Mouse (Mus musculus) NIH3T3 (cell line): ENCODE data around the gene Olfr598.
"Not testable (repeated sequence)": the region's sequence is repeated elsewhere in the genome, so short reads cannot be mapped to it uniquely, and the experiment has no call there.

Source experiments
- DNase-seq: peaks from one replicate; pipeline ENCODE4 v3.0.0-alpha.2; 2012; ENCODE audit warnings: low read depth

Gene Olfr598

DNA sequence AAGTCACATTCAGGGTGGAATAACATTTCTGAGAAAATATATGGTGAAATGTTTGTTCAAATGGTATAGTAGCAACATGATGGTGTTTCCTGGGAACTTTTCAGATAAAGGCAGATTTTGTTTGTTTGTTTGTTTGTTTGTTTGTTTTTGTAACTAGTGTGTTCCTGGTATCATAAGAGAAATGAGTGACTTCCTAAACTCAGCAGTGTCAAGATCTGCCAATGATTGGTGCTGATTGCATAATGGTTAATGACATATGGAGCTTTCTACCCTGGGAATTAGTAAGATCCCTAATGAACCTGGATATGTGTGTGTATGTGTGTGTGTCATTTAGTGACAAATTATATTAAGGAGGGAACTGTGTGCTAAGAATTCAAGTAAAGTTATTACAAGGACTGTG lies at the start of gene Olfr598:
TSS of gene Olfr598 (plus strand) at position 301 of the 400 bp plus-strand sequence.
- no peak for DNase-seq

DNA sequence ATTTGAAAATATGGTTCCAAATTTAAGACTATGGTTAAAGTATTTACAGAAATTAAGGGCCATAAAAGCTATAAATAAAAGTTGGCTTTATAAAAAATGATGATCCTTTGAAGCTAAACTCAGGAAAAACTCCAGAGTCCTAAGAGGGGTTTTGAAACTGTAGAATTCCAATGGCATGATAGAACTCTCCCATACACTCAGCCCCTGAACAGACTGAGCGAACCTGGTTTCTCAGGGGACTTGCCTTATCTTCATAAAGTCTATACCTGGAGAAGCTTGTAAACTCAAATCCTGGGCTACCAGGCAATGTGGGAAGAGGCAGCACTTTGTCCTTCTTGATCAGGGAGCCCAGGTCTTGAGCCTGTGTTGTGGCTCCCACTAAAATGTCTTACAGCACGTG lies 18.0 kb upstream of the Olfr598 start, which contains the start of gene Olfr596:
TSS of gene Olfr596 (plus strand) at position 301 of the 400 bp plus-strand sequence.
- not testable (repeated sequence) for DNase-seq

DNA sequence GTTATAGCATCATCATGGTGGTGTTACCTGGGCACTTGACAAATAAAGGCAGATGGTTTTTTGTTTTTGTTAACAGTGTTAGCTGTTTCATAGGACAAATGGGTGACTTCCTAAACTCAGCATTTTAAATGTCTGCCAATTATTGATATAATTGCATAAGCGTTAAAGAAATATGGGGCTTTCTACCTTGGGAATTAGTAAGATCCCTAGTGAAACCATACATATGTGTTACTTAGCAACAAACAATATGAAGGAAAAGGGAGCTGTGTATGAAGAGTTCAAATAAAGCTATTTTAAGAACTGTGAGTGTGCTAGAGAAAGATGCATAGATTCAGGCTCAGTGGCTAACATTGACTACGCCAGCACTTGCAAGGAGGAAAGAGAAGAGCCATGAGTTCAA lies 7.4 kb upstream of the Olfr598 start, which contains the start of gene Olfr597:
TSS of gene Olfr597 (plus strand) at position 301 of the 400 bp plus-strand sequence.
- DNase-seq, result not testable (repeated sequence)

DNA sequence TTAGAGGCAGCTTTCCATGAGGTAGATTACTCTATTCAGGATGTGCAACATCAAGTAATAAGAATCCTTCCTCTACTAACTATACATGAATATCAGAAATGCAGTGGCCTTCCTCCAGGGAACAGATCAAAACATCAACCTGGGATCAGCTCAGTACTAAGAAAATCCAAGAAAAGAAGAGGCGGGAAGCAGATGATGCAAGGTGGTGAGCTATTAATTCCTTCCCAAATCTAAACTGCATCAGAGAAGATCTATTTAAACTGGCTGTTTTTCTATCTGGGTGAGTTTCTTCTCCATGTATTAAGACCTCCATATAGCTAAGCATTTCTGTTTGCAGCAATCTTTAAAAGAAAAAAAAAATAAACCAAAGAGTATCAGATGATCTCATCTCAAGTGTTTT lies 12.2 kb downstream of the Olfr598 start, which contains the start of gene Olfr599:
TSS of gene Olfr599 (plus strand) at position 301 of the 400 bp plus-strand sequence.
- DNase-seq, result no peak

DNA sequence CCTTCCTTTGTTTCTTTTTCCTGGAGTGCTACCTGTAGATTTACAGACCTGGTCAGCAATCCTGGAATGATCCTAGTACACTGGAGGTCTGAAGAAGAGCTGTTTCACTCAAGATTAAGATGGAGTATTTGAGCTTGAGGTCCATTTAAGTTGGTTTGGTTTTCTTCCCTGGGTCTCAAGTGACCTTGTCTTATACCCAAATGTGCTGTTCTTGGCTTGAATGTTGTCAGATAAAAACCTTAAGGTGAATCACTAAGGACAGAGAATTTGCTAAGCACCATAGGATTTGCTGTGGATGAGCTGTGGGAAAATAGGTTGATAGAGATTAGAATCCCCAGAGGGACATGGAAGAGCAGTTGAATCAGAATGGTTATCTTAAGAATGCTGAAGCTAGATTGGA lies 26.2 kb downstream of the Olfr598 start, which contains the start of gene Olfr600:
TSS of gene Olfr600 (minus strand) at position 101 of the 400 bp plus-strand sequence.
- no peak for DNase-seq

DNA sequence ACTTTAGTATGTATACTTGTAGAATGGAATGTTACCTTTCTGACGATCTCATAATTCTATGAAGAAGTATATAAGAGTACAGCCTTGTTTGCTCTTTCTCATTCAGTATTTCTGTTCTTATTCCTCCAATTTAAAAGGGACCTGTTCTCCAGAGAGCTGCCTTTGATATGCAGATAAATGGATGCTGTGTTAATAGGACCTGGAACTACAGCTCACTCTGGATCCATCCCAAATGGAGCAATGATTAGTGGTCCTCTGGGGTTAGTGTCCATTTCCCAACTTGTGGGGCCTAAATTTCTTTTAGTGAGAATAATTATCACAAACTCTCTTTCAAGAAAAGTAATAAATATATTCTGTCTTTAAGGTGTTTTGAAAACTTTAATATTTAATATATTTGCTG lies 39.2 kb downstream of the Olfr598 start, which contains the start of gene Olfr601:
TSS of gene Olfr601 (minus strand) at position 101 of the 400 bp plus-strand sequence.
- no peak for DNase-seq
